Mouse (Mus musculus) midbrain, embryonic 14.5 days (tissue): Measurements from ENCODE around the gene Thbs1. TPM values are rescaled to one million over a fixed set of nuclear protein-coding genes. Genes with fewer than 3 reads are reported as not detected.

ENCODE experiments used
- ATAC-seq: fragments of 200-750 bp; cut with Nextera tagmentation; 2 replicates; pipeline ENCODE4 v1.8.0; 2017; ENCODE audit warnings: moderate number of reproducible peaks, moderate library complexity; ENCODE audit not compliant: low FRiP score, low TSS enrichment
- DNase-seq: peaks from one replicate; pipeline ENCODE4 v3.0.0-alpha.2; 2015
- H3K27ac ChIP-seq: fragments of 300-500 bp; sonication (generic); replicated peaks from 2 replicates; pipeline ENCODE4 v1.5.1; 2014; ENCODE audit warnings: mild to moderate bottlenecking, low read depth, low read length, moderate library complexity
- H3K27me3 ChIP-seq: fragments of 300-500 bp; sonication (generic); 2 replicates; pipeline ENCODE4 v1.6.1; 2014; ENCODE audit warnings: low read length, control low read depth, mixed read lengths; ENCODE audit not compliant: control insufficient read depth, insufficient read depth
- H3K36me3 ChIP-seq: fragments of 300-500 bp; sonication (generic); 2 replicates; pipeline ENCODE4 v1.6.1; 2014; ENCODE audit warnings: low read length, control low read depth; ENCODE audit not compliant: control insufficient read depth, insufficient read depth
- H3K4me1 ChIP-seq: fragments of 300-500 bp; sonication (generic); 2 replicates; pipeline ENCODE4 v1.6.1; 2014; ENCODE audit warnings: mild to moderate bottlenecking, antibody characterized with exemption, low read length, control low read depth; ENCODE audit not compliant: control insufficient read depth, insufficient read depth
- H3K4me2 ChIP-seq: fragments of 300-500 bp; sonication (generic); 2 replicates; pipeline ENCODE4 v1.6.1; 2014; ENCODE audit warnings: mild to moderate bottlenecking, low read length, moderate library complexity
- H3K4me3 ChIP-seq: fragments of 300-500 bp; sonication (generic); replicated peaks from 2 replicates; pipeline ENCODE4 v1.5.1; 2014; ENCODE audit warnings: low read depth, low read length
- H3K9ac ChIP-seq: fragments of 300-500 bp; sonication (generic); replicated peaks from 2 replicates; pipeline ENCODE4 v1.6.1; 2014; ENCODE audit warnings: mild to moderate bottlenecking, low read length, moderate library complexity
- H3K9me3 ChIP-seq: fragments of 300-500 bp; sonication (generic); 2 replicates; pipeline ENCODE4 v1.6.1; 2016; ENCODE audit warnings: low read length, control low read depth, mixed read lengths; ENCODE audit not compliant: control insufficient read depth
- WGBS: fragments of 180-500 bp; shearing (Covaris S2); extraction: QIAGEN DNeasy Blood & Tissue Kit; methylation state at CpG from one replicate; pipeline ENCODE4 v1.1.7; 2014; 5-methylcytosine and 5-hydroxymethylcytosine counted together
- polyA plus RNA-seq: library from polyadenylated mRNA; unstranded; fragments of >200 nt; fragmentation: Nextera tagmentation; extraction: Ambion mirVana; gene quantifications from 2 replicates; pipeline ENCODE4 v1.2.1, GENCODE M21; 2014

Thbs1 gene
- 2.8 and 4.0 TPM in 2 replicates for polyA plus RNA-seq

GRCm38 (mm10) chr2:118111488-118112131, at the start of gene Thbs1:
Gene Thbs1 (plus strand): TSS chr2:118111876.
- Histone ChIP-seq H3K4me3 (peak within 1 kb of the TSS; percentile 47), H3K27me3 (peaks cover 7% of the 10 kb centered on the region; the same call in 1 of the 2 replicates), H3K9me3 (no peaks in the 10 kb centered on the region), H3K4me2 (peak within 1 kb of the TSS; percentile 96), H3K27ac (no peak within 1 kb of the TSS), H3K36me3 (no peaks in the 10 kb centered on the region), H3K9ac (peak within 1 kb of the TSS; percentile 52), H3K4me1 (peaks cover 8% of the 10 kb centered on the region; the same call in 1 of the 2 replicates)
- WGBS: under 1% methylated on average over 34 of the region's 36 CpGs
- DNase-seq (peak; percentile 77), ATAC-seq (peak; percentile 69)

- Histone ChIP-seq H3K36me3 (no peaks in the 10 kb centered on the region), H3K4me2 (no peak overlapping the region), H3K9me3 (no peaks in the 10 kb centered on the region), H3K9ac (no peak overlapping the region), H3K27me3 (no peaks in the 10 kb centered on the region), H3K4me3 (no peak overlapping the region), H3K4me1 (no peaks in the 10 kb centered on the region), H3K27ac (no peak overlapping the region)
- ATAC-seq (no peak), DNase-seq (no peak)
- WGBS: 90% methylated on average over 11 of the region's 11 CpGs
Measured at GRCm38 (mm10) chr2:118064121-118064764, 47.4 kb upstream of the Thbs1 start.

- WGBS: 68% methylated on average over 8 of the region's 8 CpGs
- H3K4me3 ChIP-seq: no peak overlapping the region
- DNase-seq: no peak
Measured at GRCm38 (mm10) chr2:118066065-118066770, 45.5 kb upstream of the Thbs1 start.

GRCm38 (mm10) chr2:118069975-118070374, 41.7 kb upstream of the Thbs1 start:
- no peak for ATAC-seq
- no peaks in the 10 kb centered on the region for H3K36me3 ChIP-seq
- H3K4me3 ChIP-seq: no peak overlapping the region
- WGBS: 82% methylated on average over 5 of the region's 5 CpGs
- no peaks in the 10 kb centered on the region for H3K27me3 ChIP-seq
- no peaks in the 10 kb centered on the region for H3K4me1 ChIP-seq
- H3K9ac ChIP-seq: no peak overlapping the region
- no peak overlapping the region for H3K27ac ChIP-seq
- H3K9me3 ChIP-seq: no peaks in the 10 kb centered on the region
- no peak overlapping the region for H3K4me2 ChIP-seq
- DNase-seq: no peak

More at GRCm38 (mm10) chr2:118066065-118066770, 45.5 kb upstream of the Thbs1 start:
- Histone ChIP-seq H3K27ac (no peak overlapping the region), H3K4me1 (no peaks in the 10 kb centered on the region), H3K4me2 (no peak overlapping the region), H3K36me3 (no peaks in the 10 kb centered on the region), H3K9ac (no peak overlapping the region), H3K9me3 (no peaks in the 10 kb centered on the region), H3K27me3 (no peaks in the 10 kb centered on the region)
- ATAC-seq: no peak

- Histone ChIP-seq H3K4me3 (no peak overlapping the region), H3K27me3 (no peaks in the 10 kb centered on the region), H3K36me3 (no peaks in the 10 kb centered on the region), H3K4me1 (no peaks in the 10 kb centered on the region), H3K4me2 (no peak overlapping the region), H3K9me3 (no peaks in the 10 kb centered on the region), H3K9ac (no peak overlapping the region), H3K27ac (no peak overlapping the region)
- DNase-seq (no peak), ATAC-seq (no peak)
- WGBS: 93% methylated on average over 7 of the region's 7 CpGs
Measured at GRCm38 (mm10) chr2:118072811-118073372, 38.8 kb upstream of the Thbs1 start.

- no peak overlapping the region for H3K27ac ChIP-seq
- H3K9me3 ChIP-seq: no peaks in the 10 kb centered on the region
- H3K9ac ChIP-seq: no peak overlapping the region
- 20% methylated on average over 2 of the region's 2 CpGs for WGBS
- no peak overlapping the region for H3K4me2 ChIP-seq
- no peaks in the 10 kb centered on the region for H3K4me1 ChIP-seq
- DNase-seq (no peak), ATAC-seq (no peak)
- no peaks in the 10 kb centered on the region for H3K36me3 ChIP-seq
- no peak overlapping the region for H3K4me3 ChIP-seq
- no peaks in the 10 kb centered on the region for H3K27me3 ChIP-seq
Measured at GRCm38 (mm10) chr2:118074030-118074429, 37.6 kb upstream of the Thbs1 start.

- ATAC-seq: no peak
- H3K36me3 ChIP-seq: no peaks in the 10 kb centered on the region
- 89% methylated on average over 4 of the region's 4 CpGs for WGBS
Measured at GRCm38 (mm10) chr2:118075165-118075564, 36.5 kb upstream of the Thbs1 start.

GRCm38 (mm10) chr2:118079131-118079530, 32.5 kb upstream of the Thbs1 start:
- Histone ChIP-seq H3K36me3 (no peaks in the 10 kb centered on the region), H3K9me3 (no peaks in the 10 kb centered on the region), H3K27ac (no peak overlapping the region), H3K9ac (no peak overlapping the region), H3K27me3 (no peaks in the 10 kb centered on the region), H3K4me2 (no peak overlapping the region), H3K4me3 (no peak overlapping the region), H3K4me1 (no peaks in the 10 kb centered on the region)
- whole genome bisulfite sequencing: 93% methylated on average over 4 of the region's 4 CpGs
- no peak for DNase-seq
- no peak for ATAC-seq

More at GRCm38 (mm10) chr2:118075165-118075564, 36.5 kb upstream of the Thbs1 start:
- no peak overlapping the region for H3K9ac ChIP-seq
- no peaks in the 10 kb centered on the region for H3K27me3 ChIP-seq
- no peak overlapping the region for H3K4me3 ChIP-seq
- no peak overlapping the region for H3K27ac ChIP-seq
- no peak for DNase-seq
- no peaks in the 10 kb centered on the region for H3K4me1 ChIP-seq
- no peak overlapping the region for H3K4me2 ChIP-seq
- no peaks in the 10 kb centered on the region for H3K9me3 ChIP-seq
